Mouse (Mus musculus): ENCODE data around the gene Ube3c.

The Ube3c gene

GRCm38 (mm10) chr5:29676445-29676844 lies 107.4 kb downstream of the Ube3c start:
- no peak for DNase-seq

GRCm38 (mm10) chr5:29685085-29685484 lies 116.0 kb downstream of the Ube3c start:
- no peak for DNase-seq

GRCm38 (mm10) chr5:29687671-29688070 lies 118.6 kb downstream of the Ube3c start:
- peak; percentile 41 to 51 for DNase-seq

GRCm38 (mm10) chr5:29688352-29688751 lies 119.3 kb downstream of the Ube3c start:
- DNase-seq = no peak

GRCm38 (mm10) chr5:29698493-29698892 lies 129.5 kb downstream of the Ube3c start:
- peak; percentile 20 to 51 for DNase-seq

- DNase-seq = no peak
Measured at GRCm38 (mm10) chr5:29699520-29700202, 130.6 kb downstream of the Ube3c start.

- DNase-seq = no peak
Measured at GRCm38 (mm10) chr5:29707241-29707640, 138.2 kb downstream of the Ube3c start.

GRCm38 (mm10) chr5:29708258-29708657 lies 139.2 kb downstream of the Ube3c start:
- DNase-seq = no peak

- DNase-seq = no peak
Measured at GRCm38 (mm10) chr5:29711631-29712030, 142.6 kb downstream of the Ube3c start.

GRCm38 (mm10) chr5:29712906-29713305 lies 143.9 kb downstream of the Ube3c start:
- no peak for DNase-seq

GRCm38 (mm10) chr5:29721159-29721558 lies 152.1 kb downstream of the Ube3c start:
- DNase-seq = no peak

- DNase-seq = peak in 1 of 2 experiments; percentile 32
Measured at GRCm38 (mm10) chr5:29725369-29725768, 156.3 kb downstream of the Ube3c start.

Measured in kidney, postnatal 25 days (tissue).